Mouse (Mus musculus): ENCODE measurements around the gene Zbtb38.

DNA sequence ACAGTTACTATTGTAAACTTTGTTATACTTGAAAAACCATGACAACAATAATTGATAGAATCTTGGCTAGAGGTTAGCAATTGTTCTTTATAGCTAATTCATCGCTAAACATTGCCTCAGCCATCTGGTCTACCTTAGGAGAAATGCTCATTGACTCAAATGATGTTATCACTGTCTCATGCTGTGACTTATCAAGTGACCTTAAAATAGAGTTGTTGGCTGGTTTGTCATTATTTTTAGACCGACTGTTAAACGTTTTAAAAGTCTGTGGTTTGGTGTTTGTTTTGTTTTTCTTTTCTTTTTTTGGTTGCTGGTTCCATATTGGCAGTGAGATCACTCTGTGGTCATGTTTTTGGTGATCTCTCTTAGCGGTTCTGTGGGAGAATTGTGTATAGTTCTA lies 99.1 kb downstream of the Zbtb38 start:
- TF ChIP-seq POLR2A (IDR thresholded peaks at IDR 0.05; ENCODE audit: extremely low read depth, insufficient read depth, low read length) (no peak), CTCF (IDR thresholded peaks at IDR 0.05; ENCODE audit: low read depth, low read length) (no peak)

All from liver, adult 2 months (tissue).